Mouse (Mus musculus) gastrocnemius, adult 8-10 months (tissue): Measurements from ENCODE around the gene Atp9a. TPM values are rescaled to one million over a fixed set of nuclear protein-coding genes. Genes with fewer than 3 reads are reported as not detected.
"Not testable (repeated sequence)": the region's sequence is repeated elsewhere in the genome, so short reads cannot be mapped to it uniquely, and the experiment has no call there.

Source experiments
- DNase-seq, 2 experiments: peaks; one replicate each; pipeline ENCODE4 v3.0.0; 2022; ENCODE audit warnings: low spot score in 2 of 2
- total RNA-seq, 4 experiments: library from RNA; stranded (reverse); gene quantifications; 2 replicates each; pipeline ENCODE4 v1.2.4; 2022

Atp9a gene
- total RNA-seq: 10 to 100 TPM; 23.0 to 28.0 (median 26.2) TPM

- DNase-seq: no peak
Measured at GRCm38 (mm10) chr2:168742059-168742627, at the start of gene Atp9a. Gene Atp9a (minus strand): TSS chr2:168742409.

GRCm38 (mm10) chr2:168791115-168791802, 49.0 kb upstream of the Atp9a start:
- no peak for DNase-seq

- no peak for DNase-seq
Measured at GRCm38 (mm10) chr2:168786174-168786573, 44.0 kb upstream of the Atp9a start.

- peak in 1 of 2 experiments; percentile 20 for DNase-seq
Measured at GRCm38 (mm10) chr2:168780596-168780995, 38.4 kb upstream of the Atp9a start.

GRCm38 (mm10) chr2:168780024-168780423, 37.8 kb upstream of the Atp9a start:
- DNase-seq: peak in 1 of 2 experiments; percentile 20

- DNase-seq: no peak
Measured at GRCm38 (mm10) chr2:168777481-168777880, 35.3 kb upstream of the Atp9a start.

- no peak for DNase-seq
Measured at GRCm38 (mm10) chr2:168776238-168776637, 34.0 kb upstream of the Atp9a start.

- no peak for DNase-seq
Measured at GRCm38 (mm10) chr2:168769259-168769658, 27.1 kb upstream of the Atp9a start.

- DNase-seq: no peak
Measured at GRCm38 (mm10) chr2:168767582-168767981, 25.4 kb upstream of the Atp9a start, which contains the start of gene Sall4. Gene Sall4 (minus strand): TSS chr2:168767943.

GRCm38 (mm10) chr2:168766538-168767361, 24.5 kb upstream of the Atp9a start:
- DNase-seq: peak in 1 of 2 experiments; percentile 6

- DNase-seq: no peak
Measured at GRCm38 (mm10) chr2:168765696-168766537, 23.7 kb upstream of the Atp9a start.

GRCm38 (mm10) chr2:168765065-168765681, 23.0 kb upstream of the Atp9a start:
- peak; percentile 29 to 36 for DNase-seq

- DNase-seq: no peak
Measured at GRCm38 (mm10) chr2:168764460-168764867, 22.3 kb upstream of the Atp9a start.

GRCm38 (mm10) chr2:168763785-168764184, 21.6 kb upstream of the Atp9a start:
- no peak for DNase-seq

GRCm38 (mm10) chr2:168762411-168762815, 20.2 kb upstream of the Atp9a start:
- DNase-seq: no peak

GRCm38 (mm10) chr2:168761954-168762353, 19.7 kb upstream of the Atp9a start:
- DNase-seq: no peak

- no peak for DNase-seq
Measured at GRCm38 (mm10) chr2:168761141-168761540, 18.9 kb upstream of the Atp9a start.

- DNase-seq: not testable (repeated sequence)
Measured at GRCm38 (mm10) chr2:168744406-168744805, 2.2 kb upstream of the Atp9a start.

GRCm38 (mm10) chr2:168742649-168743048, 440 bp upstream of the Atp9a start:
- DNase-seq: no peak

GRCm38 (mm10) chr2:168741273-168742058, 743 bp downstream of the Atp9a start:
- no peak for DNase-seq
